Mouse (Mus musculus) heart, postnatal 0 days (tissue): ENCODE measurements around the gene Dnah10.

Source experiments
- CTCF ChIP-seq: IDR thresholded peaks from 2 replicates; pipeline ENCODE4 v1.5.1; 2016; ENCODE audit warnings: antibody characterized with exemption, control low read depth, low read depth
- EP300 ChIP-seq: IDR thresholded peaks from 2 replicates; pipeline ENCODE4 v1.6.1; 2016; ENCODE audit warnings: antibody characterized with exemption, low read depth

DNA sequence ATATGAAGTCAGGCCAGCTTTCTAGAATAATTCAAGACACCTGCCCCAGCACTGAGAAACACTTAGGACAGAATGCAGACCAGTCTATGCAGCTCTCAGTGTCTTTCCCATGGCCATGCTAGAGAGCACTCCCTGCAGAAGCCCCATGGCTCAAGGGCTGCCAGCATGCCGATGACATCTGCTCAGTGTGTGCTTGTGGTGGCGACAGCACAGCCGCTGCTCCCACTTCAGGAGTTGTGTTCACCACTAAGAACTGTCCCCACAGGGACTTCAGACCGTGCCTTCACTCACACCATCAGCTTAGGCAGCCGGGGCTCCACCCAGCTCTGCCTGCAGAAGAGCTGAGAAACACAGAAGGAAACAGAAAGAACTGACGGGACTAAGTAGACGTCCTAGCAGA, 115.3 kb downstream of the Dnah10 start:
- no peak for TF ChIP-seq CTCF
- TF ChIP-seq EP300 = no peak
